Mouse (Mus musculus): ENCODE measurements around the gene Zdhhc14.

DNA sequence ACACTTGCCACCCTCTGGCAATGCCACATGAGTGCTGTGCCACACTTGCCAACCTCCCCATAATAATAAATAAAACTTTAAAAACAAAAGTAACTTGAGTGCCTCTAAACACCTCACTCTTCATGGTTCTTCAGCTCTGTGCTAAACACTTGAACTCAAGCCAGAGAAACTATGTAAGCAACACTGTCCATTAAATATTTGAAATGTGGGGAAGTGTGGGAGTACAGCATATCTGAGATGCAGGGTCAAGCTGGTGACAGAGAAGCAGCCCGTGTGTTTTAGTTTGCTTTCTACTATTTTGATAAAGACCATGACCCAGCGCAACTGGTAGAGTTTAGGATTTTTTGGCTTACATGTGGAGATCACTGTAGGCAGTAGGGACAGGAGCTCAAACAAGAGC lies 100.7 kb downstream of the Zdhhc14 start:
- TF ChIP-seq CTCF (IDR thresholded peaks at IDR 0.05; ENCODE audit: borderline replicate concordance, insufficient read depth, low read depth, low read length): no peak
- no peak for TF ChIP-seq POLR2A (IDR thresholded peaks at IDR 0.05; ENCODE audit: borderline replicate concordance, insufficient read depth, low read length)

Data from cerebellum, adult 2 months (tissue).